Mouse (Mus musculus) intestine, embryonic 16.5 days (tissue): ENCODE measurements around the gene Lypd1. TPM values are rescaled to one million over a fixed set of nuclear protein-coding genes. Genes with fewer than 3 reads are reported as not detected.

Source experiments
- ATAC-seq: fragments of 200-750 bp; cut with Nextera tagmentation; 2 replicates; pipeline ENCODE4 v1.8.0; 2017; ENCODE audit warnings: moderate TSS enrichment, moderate library complexity
- H3K27ac ChIP-seq: fragments of 300-500 bp; sonication (generic); 2 replicates; pipeline ENCODE4 v1.5.1; 2014; ENCODE audit warnings: mild to moderate bottlenecking, low read length
- H3K27me3 ChIP-seq: fragments of 300-500 bp; sonication (generic); replicated peaks from 2 replicates; pipeline ENCODE4 v1.6.1; 2014; ENCODE audit warnings: low read length, control low read depth, mixed read lengths; ENCODE audit not compliant: control insufficient read depth, insufficient read depth
- H3K36me3 ChIP-seq: fragments of 300-500 bp; sonication (generic); 2 replicates; pipeline ENCODE4 v1.6.1; 2014; ENCODE audit warnings: low read length, control low read depth; ENCODE audit not compliant: control insufficient read depth, insufficient read depth
- H3K4me1 ChIP-seq: fragments of 300-500 bp; sonication (generic); 2 replicates; pipeline ENCODE4 v1.6.1; 2014; ENCODE audit warnings: low read length, control low read depth, mixed read lengths; ENCODE audit not compliant: control insufficient read depth, insufficient read depth
- H3K4me2 ChIP-seq: fragments of 300-500 bp; sonication (generic); 2 replicates; pipeline ENCODE4 v1.6.1; 2014; ENCODE audit warnings: low read depth, low read length, control low read depth
- H3K4me3 ChIP-seq: fragments of 300-500 bp; sonication (generic); 2 replicates; pipeline ENCODE4 v1.5.1; 2014; ENCODE audit warnings: mild to moderate bottlenecking, low read length
- H3K9ac ChIP-seq: fragments of 300-500 bp; sonication (generic); 2 replicates; pipeline ENCODE4 v1.6.1; 2014; ENCODE audit warnings: low read depth, low read length
- H3K9me3 ChIP-seq: fragments of 300-500 bp; sonication (generic); 2 replicates; pipeline ENCODE4 v1.6.1; 2016; ENCODE audit warnings: low read length, control low read depth; ENCODE audit not compliant: control insufficient read depth
- WGBS: fragments of 180-500 bp; shearing (Covaris S2); extraction: QIAGEN DNeasy Blood & Tissue Kit; methylation state at CpG from one replicate; pipeline ENCODE4 v1.1.7; 2014; 5-methylcytosine and 5-hydroxymethylcytosine counted together
- polyA plus RNA-seq: library from polyadenylated mRNA; unstranded; fragments of >200 nt; fragmentation: Nextera tagmentation; extraction: Ambion mirVana; gene quantifications from 2 replicates; pipeline ENCODE4 v1.2.1, GENCODE M21; 2015

Lypd1 gene
- polyA plus RNA-seq, 1 experiment from 2014 or later = 2.8 TPM

GRCm38 (mm10) chr1:125911337-125911900 is 1.5 kb downstream of the Lypd1 start:
- under 1% methylated on average over 35 of the region's 35 CpGs for WGBS
- Histone ChIP-seq H3K9ac (peak overlapping the region; percentile 53), H3K27me3 (peaks cover 33% of the 10 kb centered on the region), H3K4me2 (peak overlapping the region; percentile 97), H3K9me3 (no peaks in the 10 kb centered on the region), H3K36me3 (no peaks in the 10 kb centered on the region), H3K27ac (no peak overlapping the region), H3K4me1 (peaks cover 13% of the 10 kb centered on the region), H3K4me3 (peak overlapping the region; percentile 55)
- peak; percentile 72 for ATAC-seq

- Histone ChIP-seq H3K36me3 (no peaks in the 10 kb centered on the region), H3K4me2 (peak overlapping the region; percentile 97), H3K27ac (no peak overlapping the region), H3K9ac (no peak overlapping the region), H3K9me3 (no peaks in the 10 kb centered on the region), H3K4me3 (peak overlapping the region; percentile 55), H3K4me1 (peaks cover 13% of the 10 kb centered on the region), H3K27me3 (peaks cover 33% of the 10 kb centered on the region)
- peak; percentile 27; the same call in 1 of the 2 replicates for ATAC-seq
- 2% methylated on average over 9 of the region's 9 CpGs for WGBS
Measured at GRCm38 (mm10) chr1:125910871-125911265, 2.0 kb downstream of the Lypd1 start.

GRCm38 (mm10) chr1:125910211-125910870 is 2.6 kb downstream of the Lypd1 start:
- Histone ChIP-seq H3K9me3 (no peaks in the 10 kb centered on the region), H3K4me2 (peak overlapping the region; percentile 97), H3K36me3 (no peaks in the 10 kb centered on the region), H3K27ac (no peak overlapping the region), H3K27me3 (peaks cover 31% of the 10 kb centered on the region), H3K4me1 (peaks cover 13% of the 10 kb centered on the region), H3K9ac (no peak overlapping the region), H3K4me3 (peak overlapping the region; percentile 55; the same call in 1 of the 2 replicates)
- 8% methylated on average over 14 of the region's 14 CpGs for WGBS
- no peak for ATAC-seq

GRCm38 (mm10) chr1:125893158-125893557 is 19.7 kb downstream of the Lypd1 start:
- no peak overlapping the region for H3K4me2 ChIP-seq
- H3K36me3 ChIP-seq = no peaks in the 10 kb centered on the region
- WGBS = 79% methylated on average over 9 of the region's 9 CpGs
- no peak overlapping the region for H3K4me3 ChIP-seq
- no peaks in the 10 kb centered on the region for H3K27me3 ChIP-seq
- no peaks in the 10 kb centered on the region for H3K9me3 ChIP-seq
- H3K27ac ChIP-seq = no peak overlapping the region
- ATAC-seq = no peak
- H3K4me1 ChIP-seq = no peaks in the 10 kb centered on the region
- H3K9ac ChIP-seq = no peak overlapping the region

GRCm38 (mm10) chr1:125870056-125870455 is 42.8 kb downstream of the Lypd1 start:
- Histone ChIP-seq H3K4me2 (no peak overlapping the region), H3K36me3 (no peaks in the 10 kb centered on the region), H3K9me3 (no peaks in the 10 kb centered on the region), H3K27me3 (no peaks in the 10 kb centered on the region), H3K4me3 (no peak overlapping the region), H3K27ac (no peak overlapping the region), H3K9ac (no peak overlapping the region), H3K4me1 (no peaks in the 10 kb centered on the region)
- no peak for ATAC-seq
- WGBS = 51% methylated on average over 7 of the region's 7 CpGs

GRCm38 (mm10) chr1:125858631-125859030 is 54.3 kb downstream of the Lypd1 start:
- no peaks in the 10 kb centered on the region for H3K9me3 ChIP-seq
- no peak overlapping the region for H3K27ac ChIP-seq
- no peak overlapping the region for H3K4me2 ChIP-seq
- H3K36me3 ChIP-seq = no peaks in the 10 kb centered on the region
- WGBS = 65% methylated on average over 5 of the region's 5 CpGs
- no peak overlapping the region for H3K9ac ChIP-seq
- no peaks in the 10 kb centered on the region for H3K4me1 ChIP-seq
- no peaks in the 10 kb centered on the region for H3K27me3 ChIP-seq
- no peak overlapping the region for H3K4me3 ChIP-seq
- no peak for ATAC-seq

- ATAC-seq = no peak
- no peak overlapping the region for H3K9ac ChIP-seq
- no peaks in the 10 kb centered on the region for H3K27me3 ChIP-seq
- no peaks in the 10 kb centered on the region for H3K4me1 ChIP-seq
- no peaks in the 10 kb centered on the region for H3K36me3 ChIP-seq
- WGBS = 21% methylated on average over 5 of the region's 5 CpGs
- no peak overlapping the region for H3K27ac ChIP-seq
- H3K4me3 ChIP-seq = no peak overlapping the region
- no peaks in the 10 kb centered on the region for H3K9me3 ChIP-seq
- H3K4me2 ChIP-seq = no peak overlapping the region
Measured at GRCm38 (mm10) chr1:125854646-125855045, 58.3 kb downstream of the Lypd1 start.

- Histone ChIP-seq H3K27ac (no peak overlapping the region), H3K9me3 (no peaks in the 10 kb centered on the region), H3K4me2 (no peak overlapping the region), H3K4me1 (no peaks in the 10 kb centered on the region), H3K9ac (no peak overlapping the region), H3K27me3 (no peaks in the 10 kb centered on the region), H3K36me3 (no peaks in the 10 kb centered on the region), H3K4me3 (no peak overlapping the region)
- no peak for ATAC-seq
- whole genome bisulfite sequencing = 54% methylated on average over 13 of the region's 13 CpGs
Measured at GRCm38 (mm10) chr1:125839746-125840392, 73.0 kb downstream of the Lypd1 start.

GRCm38 (mm10) chr1:125837507-125837906 is 75.4 kb downstream of the Lypd1 start:
- H3K4me1 ChIP-seq = no peaks in the 10 kb centered on the region
- peak; percentile 53; the same call in 1 of the 2 replicates for ATAC-seq

More at GRCm38 (mm10) chr1:125837507-125837906, 75.4 kb downstream of the Lypd1 start:
- Histone ChIP-seq H3K9me3 (no peaks in the 10 kb centered on the region), H3K4me3 (no peak overlapping the region), H3K9ac (no peak overlapping the region), H3K27ac (no peak overlapping the region), H3K36me3 (no peaks in the 10 kb centered on the region), H3K27me3 (no peaks in the 10 kb centered on the region), H3K4me2 (no peak overlapping the region)
- 11% methylated on average over 1 of the region's 1 CpGs for WGBS
